Mouse (Mus musculus) urinary bladder, adult 18-20 months (tissue): ENCODE measurements around the gene Tdrd3.
A peak's percentile ranks its signal among the peaks of the same experiment; 100 is the strongest.

Experiments used
- DNase-seq, 2 experiments: peaks; one replicate each; pipeline ENCODE4 v3.0.0; 2022; ENCODE audit warnings: low spot score in 2 of 2, mixed read lengths in 2 of 2

The Tdrd3 gene

GRCm38 (mm10) chr14:87566211-87566610 lies 149.8 kb downstream of the Tdrd3 start:
- no peak for DNase-seq

GRCm38 (mm10) chr14:87567034-87567461 lies 150.6 kb downstream of the Tdrd3 start:
- DNase-seq = no peak

DNA sequence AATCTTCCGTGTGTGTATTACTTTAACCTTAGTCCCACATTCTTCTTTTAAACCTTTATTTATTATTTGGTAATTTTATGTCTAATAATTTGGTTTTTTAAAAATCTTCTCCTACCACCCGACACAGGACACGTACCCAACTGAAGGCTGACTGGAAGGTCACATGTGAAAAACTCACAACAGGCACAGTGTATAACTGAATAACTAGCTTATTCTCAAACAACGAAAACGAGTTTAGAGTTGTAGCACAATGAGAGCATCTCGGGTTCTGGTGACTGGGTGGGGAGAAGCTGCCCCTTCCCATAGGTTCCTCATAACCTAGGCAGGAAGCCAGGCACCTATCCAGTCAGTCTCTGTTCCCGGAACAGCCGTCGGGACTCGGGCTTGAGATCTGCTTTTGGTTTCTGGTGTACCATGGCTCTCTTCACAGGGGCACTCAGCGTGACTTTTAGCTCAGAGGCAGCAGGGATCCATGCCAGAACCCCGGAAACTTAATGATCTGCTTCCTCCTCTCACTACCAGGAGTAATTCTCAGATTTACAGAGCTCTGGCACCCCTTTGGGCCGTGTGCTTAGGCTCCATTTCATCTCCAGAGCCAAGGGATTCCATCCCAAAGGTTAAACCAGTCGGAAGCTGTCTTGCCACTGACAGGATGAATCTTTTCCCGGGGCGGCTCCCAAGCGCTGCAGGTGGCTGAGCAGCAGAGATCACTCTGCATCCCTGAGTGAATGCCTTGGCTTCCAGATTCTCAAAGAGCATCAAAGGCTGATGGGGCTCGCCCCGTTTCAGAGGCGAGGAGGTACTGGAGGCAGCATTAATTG lies 151.4 kb downstream of the Tdrd3 start:
- DNase-seq = peak in 1 of 2 experiments; percentile 6

GRCm38 (mm10) chr14:87568447-87568908 lies 152.0 kb downstream of the Tdrd3 start:
- peak; percentile 4 to 42 for DNase-seq

- no peak for DNase-seq
Measured at GRCm38 (mm10) chr14:87569471-87569870, 153.0 kb downstream of the Tdrd3 start.

DNA sequence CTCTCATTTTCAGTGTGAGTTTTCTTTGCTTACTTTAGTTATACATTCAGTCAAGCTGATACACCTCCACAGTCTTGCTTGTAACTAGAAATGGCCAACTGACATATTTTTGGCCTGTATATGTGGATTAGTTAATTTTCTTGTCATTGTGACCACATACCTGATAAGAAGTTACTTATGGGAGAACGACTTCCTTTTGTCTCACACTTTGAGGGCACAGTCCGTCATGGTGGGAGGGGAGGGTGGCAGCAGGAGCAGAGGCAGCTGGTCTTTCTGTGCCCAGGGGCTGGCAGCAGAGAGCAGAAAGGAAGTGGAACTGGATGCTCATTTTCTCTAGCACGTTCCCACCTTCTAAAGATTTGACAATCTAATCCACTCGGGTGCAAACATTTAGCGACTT lies 156.0 kb downstream of the Tdrd3 start:
- DNase-seq = no peak

GRCm38 (mm10) chr14:87582610-87583009 lies 166.2 kb downstream of the Tdrd3 start:
- no peak for DNase-seq
